Mouse (Mus musculus): Measurements from ENCODE around the gene Slc41a2.
A peak's percentile ranks its signal among the peaks of the same experiment; 100 is the strongest.

The Slc41a2 gene

GRCm38 (mm10) chr10:83186167-83186566, 151.5 kb downstream of the Slc41a2 start:
- DNase-seq (ENCODE audit: low read depth, low spot score), result no peak

- DNase-seq (ENCODE audit: low read depth, low spot score), result no peak
These were observed 152.6 kb downstream of the Slc41a2 start for GRCm38 (mm10) chr10:83185121-83185520.

- DNase-seq (ENCODE audit: low read depth, low spot score), result no peak
These were observed 153.1 kb downstream of the Slc41a2 start for GRCm38 (mm10) chr10:83184480-83185069.

GRCm38 (mm10) chr10:83183634-83184479, 153.8 kb downstream of the Slc41a2 start:
- DNase-seq (ENCODE audit: low read depth, low spot score), result no peak

GRCm38 (mm10) chr10:83182573-83182960, 155.1 kb downstream of the Slc41a2 start:
- DNase-seq (ENCODE audit: low read depth, low spot score), result peak; percentile 82

GRCm38 (mm10) chr10:83181831-83182572, 155.7 kb downstream of the Slc41a2 start:
- no peak for DNase-seq (ENCODE audit: low read depth, low spot score)

Measured in ZHBTc4 (cell line).